Mouse (Mus musculus) myocyte (in vitro differentiated cells): ENCODE data around the gene Ppox.

Experiments
- CEBPB ChIP-seq: IDR thresholded peaks from 2 replicates; pipeline ENCODE4 v1.6.1; 2011; ENCODE audit warnings: mild to moderate bottlenecking, moderate library complexity; ENCODE audit not compliant: poor library complexity, insufficient read depth, severe bottlenecking
- E2F4 ChIP-seq: IDR thresholded peaks from one replicate; pipeline ENCODE4 v1.6.1; 2011; ENCODE audit warnings: mild to moderate bottlenecking, control low read depth, moderate library complexity; ENCODE audit not compliant: insufficient read depth
- MAX ChIP-seq: IDR thresholded peaks from one replicate; pipeline ENCODE4 v1.6.1; 2011; ENCODE audit warnings: low read depth, mild to moderate bottlenecking, control low read depth
- MYOD1 ChIP-seq, 3 experiments: IDR thresholded peaks; one replicate each; pipeline ENCODE4 v1.6.1; 2011; ENCODE audit warnings: control low read depth in 2 of 3, low read depth in 2 of 3, mild to moderate bottlenecking in 2 of 3, moderate library complexity in 1 of 3; ENCODE audit not compliant: insufficient read length in 2 of 3, control insufficient read depth in 1 of 3
- POLR2A ChIP-seq: IDR thresholded peaks from one replicate; pipeline ENCODE4 v1.6.1; 2011; ENCODE audit warnings: low read depth, mild to moderate bottlenecking, control low read depth, moderate library complexity; ENCODE audit not compliant: insufficient read length
- POLR2AphosphoS2 ChIP-seq: IDR thresholded peaks from one replicate; pipeline ENCODE4 v1.6.1; 2011; ENCODE audit warnings: low read depth, control low read depth; ENCODE audit not compliant: insufficient read length
- REST ChIP-seq: IDR thresholded peaks from one replicate; pipeline ENCODE4 v1.6.1; 2011; ENCODE audit warnings: mild to moderate bottlenecking, control low read depth, moderate library complexity; ENCODE audit not compliant: insufficient read depth, insufficient read length
- TCF12 ChIP-seq: IDR thresholded peaks from one replicate; pipeline ENCODE4 v1.6.1; 2011; ENCODE audit warnings: mild to moderate bottlenecking, control low read depth; ENCODE audit not compliant: poor library complexity, insufficient read depth, severe bottlenecking
- TCF3 ChIP-seq: IDR thresholded peaks from one replicate; pipeline ENCODE4 v1.6.1; 2011; ENCODE audit warnings: low read depth, control low read depth; ENCODE audit not compliant: insufficient read length
- USF1 ChIP-seq: IDR thresholded peaks from one replicate; pipeline ENCODE4 v1.6.1; 2011; ENCODE audit warnings: low read depth, mild to moderate bottlenecking, control low read depth, moderate library complexity

DNA sequence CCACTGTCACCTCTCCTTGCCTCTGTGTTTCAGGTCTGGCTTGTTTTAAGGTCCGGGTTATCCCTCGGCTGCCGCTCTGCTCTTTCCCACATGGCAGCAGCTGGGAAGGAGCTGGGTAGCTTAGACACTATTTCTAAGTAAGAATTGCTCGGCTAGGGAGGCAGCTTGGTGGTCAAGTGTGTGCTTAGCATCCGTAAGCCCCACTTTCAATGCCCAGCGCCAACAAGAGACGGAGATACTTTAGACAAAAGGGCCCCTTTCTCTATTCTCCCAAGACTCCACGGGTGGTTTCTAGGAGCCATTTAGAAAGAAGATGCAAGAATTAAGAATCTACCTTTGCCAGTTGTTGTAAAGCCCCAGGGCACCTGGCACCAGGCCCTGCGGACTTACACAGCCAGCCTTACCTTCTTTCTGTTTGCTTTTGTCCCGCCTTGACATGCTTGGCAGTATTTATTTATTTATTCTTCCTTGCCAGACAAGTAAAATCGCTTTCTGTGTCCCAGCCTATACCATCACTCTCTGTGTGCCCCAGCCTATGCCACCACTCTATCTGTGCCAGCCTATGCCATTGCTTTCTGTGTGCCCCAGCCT is 5.7 kb downstream of the Ppox start:
- TF ChIP-seq POLR2A (no peak), MAX (no peak), REST (no peak), TCF12 (no peak), E2F4 (no peak), MYOD1 (IDR thresholded peaks at IDR 0.05; ENCODE audit: control insufficient read depth in 1 of 3, insufficient read length in 2 of 3, low read depth in 2 of 3) (no peak), USF1 (no peak), POLR2AphosphoS2 (no peak), CEBPB (no peak), TCF3 (no peak)
